Mouse (Mus musculus) cerebellum, adult 18-20 months (tissue): ENCODE measurements around the gene Alpl.

Source experiments
- DNase-seq, 2 experiments: peaks; one replicate each; pipeline ENCODE4 v3.0.0; 2021

The Alpl gene

DNA sequence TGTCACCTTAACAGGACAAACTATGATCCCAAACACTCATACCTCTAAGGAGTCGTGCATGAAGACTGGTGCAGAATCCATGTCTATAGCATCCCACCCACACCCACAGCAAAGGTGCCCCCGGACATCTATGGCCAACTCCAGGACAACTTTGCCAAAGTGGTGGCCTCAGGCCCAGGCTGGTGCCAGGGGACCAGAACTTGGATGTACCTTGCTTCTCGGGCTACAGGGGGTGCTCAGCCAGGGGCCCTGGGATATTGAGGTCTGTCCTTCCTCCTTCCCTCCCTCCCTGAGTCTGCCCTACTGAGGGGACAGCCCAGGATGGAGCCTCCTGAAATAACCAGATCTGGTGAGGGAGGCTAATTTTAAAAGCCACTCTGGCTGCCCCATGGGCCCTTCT is 63.8 kb downstream of the Alpl start:
- peak in 1 of 2 experiments; percentile 47 for DNase-seq

DNA sequence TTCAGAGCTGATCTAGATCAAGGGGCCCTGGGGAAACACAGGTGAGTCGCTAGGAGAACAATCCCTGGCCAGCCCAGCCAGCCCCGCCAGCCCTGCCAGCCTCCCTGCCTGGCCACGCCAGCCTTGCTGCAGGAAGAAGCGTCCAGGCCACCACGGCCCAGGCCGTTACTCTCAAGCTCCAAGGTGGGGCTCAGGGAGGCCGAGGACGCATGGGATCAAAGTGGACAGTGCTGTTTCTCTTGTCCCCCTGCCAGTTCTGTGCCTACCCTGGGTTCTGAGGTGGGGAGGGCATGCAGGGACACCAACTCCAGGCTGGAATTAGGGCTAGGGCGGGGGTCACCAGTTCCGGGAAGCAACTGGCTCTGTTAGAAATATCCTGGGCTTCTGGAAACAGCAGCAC is 64.3 kb downstream of the Alpl start:
- peak; percentile 63 to 68 for DNase-seq

DNA sequence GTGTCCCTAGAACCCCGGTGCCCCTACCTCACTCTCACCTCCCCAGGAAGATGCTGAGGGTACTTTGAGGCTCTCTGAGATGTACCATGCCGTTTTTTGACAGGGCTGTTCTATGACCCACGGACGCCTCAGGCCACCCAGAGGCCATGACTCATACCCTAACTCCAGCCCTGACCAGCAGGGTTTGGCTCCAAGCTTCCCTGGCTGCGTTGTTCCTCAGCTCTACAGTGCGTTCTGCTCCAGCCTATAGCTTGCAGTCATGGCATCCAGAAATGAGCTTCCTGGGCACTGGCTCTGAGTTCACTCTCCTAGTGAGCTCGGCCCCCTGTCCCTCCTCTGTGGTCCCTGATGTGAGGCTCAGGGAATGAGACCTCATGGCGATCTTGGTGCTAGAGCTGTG is 65.4 kb downstream of the Alpl start:
- DNase-seq, result peak; percentile 54

DNA sequence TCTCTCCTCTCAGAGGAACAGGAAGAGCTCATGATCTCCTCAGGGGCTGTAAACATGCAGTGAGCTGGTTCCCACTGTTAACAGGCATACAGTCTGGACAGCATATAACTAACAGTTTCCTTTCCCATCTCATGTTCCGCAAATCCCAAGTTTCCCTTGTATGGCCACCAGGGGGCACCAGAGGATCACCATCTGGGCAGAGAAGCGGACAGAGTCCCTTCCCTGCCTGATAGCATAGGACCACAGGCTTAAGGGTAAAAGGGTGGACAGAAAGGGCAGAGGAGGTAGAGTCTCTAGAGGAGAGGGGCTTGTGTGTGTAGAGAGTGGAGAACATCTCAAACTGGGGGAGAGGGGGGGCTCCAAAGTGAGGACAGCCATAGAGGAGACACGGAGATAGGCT is 66.0 kb downstream of the Alpl start:
- DNase-seq, result peak; percentile 92 to 95

DNA sequence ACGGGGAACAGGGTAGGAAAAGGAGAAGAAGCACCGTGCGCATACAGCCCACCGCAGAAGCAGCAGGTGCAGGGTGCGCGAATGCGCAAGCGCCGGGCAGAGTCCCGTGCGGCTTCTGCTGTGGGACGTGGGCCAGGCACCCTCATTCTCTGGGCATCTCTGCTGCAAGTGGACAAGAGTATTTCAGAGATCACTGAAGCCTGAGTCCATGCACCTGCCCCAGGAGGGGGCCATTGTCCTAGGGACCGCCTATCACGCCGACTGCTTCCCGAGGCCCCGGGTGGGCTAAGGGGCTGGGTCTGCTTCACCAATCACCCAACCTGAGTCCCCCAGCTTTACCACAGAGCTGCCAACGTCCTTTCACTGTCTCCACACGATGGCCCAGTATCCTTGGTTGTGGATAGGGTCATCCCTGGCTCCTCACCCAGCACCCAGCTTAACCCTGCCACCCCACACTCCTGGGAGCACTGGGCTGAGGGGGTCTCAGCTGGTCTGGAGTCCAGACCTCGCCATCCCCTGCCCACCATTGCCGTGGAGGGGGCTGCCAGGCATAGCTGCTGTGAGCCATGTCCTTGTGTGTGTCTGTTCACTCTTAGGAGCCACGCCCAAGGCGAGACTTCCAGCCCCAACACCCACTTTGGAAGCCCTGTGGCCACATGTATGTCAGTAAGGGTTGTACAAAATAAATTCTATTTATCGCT is 66.9 kb downstream of the Alpl start:
- no peak for DNase-seq

DNA sequence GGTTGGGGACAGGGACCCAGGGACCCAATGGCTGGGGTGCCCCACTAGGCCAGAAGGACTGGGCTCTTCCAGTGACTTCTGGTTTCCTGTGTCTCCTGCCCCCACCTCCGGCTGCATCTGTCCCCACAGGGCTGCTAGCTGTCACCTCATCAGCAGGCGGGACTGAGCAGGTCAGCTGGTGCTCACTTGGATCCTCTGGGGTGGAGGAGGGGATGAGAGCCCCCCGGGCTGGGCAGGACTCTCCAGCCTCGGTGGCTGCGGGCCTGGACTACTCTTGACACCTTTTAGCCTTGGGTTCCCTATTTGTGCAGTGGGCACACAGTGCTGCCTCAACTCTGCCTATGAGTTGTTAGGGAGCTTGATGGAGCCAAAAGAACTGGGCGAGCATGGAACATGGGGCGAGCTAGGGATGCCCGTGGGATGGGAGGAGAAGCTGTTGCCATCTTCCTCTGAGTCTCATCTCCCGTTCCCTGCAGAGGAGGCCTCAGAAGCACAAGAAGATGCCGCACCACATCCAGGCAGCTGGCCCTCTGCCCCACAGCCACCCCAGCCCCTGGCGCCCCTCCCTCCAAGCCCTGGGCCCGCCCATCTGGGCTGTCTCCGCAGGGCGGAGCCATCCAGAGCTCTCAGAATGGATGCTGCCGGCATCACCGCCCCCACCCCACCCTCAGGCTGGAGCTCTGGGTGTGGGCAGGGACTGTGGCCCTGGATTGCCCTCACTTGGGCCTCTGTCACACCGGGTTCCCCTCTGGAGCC is 67.6 kb downstream of the Alpl start:
- no peak for DNase-seq

DNA sequence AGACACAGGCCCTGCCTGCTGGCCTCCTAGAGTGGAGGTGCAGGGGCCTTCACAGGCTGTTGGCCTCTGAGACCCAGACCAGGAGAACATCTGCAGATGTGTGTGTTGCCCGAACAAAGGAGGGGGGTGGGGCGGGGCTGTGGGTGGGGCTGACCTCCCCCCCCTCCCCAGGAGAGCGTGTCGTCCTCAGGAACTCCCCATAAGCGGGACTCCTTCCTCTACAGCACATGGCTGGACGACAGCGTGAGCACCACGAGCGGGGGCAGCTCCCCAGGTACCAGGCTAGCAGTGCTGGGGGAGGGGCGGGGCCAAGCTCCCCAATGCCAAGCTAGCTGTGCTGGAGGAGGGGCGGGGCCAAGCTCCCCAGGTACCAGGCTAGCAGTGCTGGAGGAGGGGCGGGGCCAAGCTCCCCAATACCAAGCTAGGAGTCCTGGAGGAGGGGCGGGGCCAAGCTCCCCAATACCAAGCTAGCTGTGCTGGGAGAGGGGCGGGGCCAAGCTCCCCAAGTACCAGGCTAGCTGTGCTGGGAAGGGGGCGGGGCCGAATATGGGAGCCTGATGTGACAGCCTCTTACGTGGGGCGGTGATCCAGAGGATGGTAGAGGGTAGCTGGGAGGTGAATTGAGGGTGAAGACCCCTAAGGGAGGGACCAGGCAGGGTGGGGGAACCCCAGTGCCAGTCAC is 68.5 kb downstream of the Alpl start:
- DNase-seq, result peak; percentile 54 to 66

DNA sequence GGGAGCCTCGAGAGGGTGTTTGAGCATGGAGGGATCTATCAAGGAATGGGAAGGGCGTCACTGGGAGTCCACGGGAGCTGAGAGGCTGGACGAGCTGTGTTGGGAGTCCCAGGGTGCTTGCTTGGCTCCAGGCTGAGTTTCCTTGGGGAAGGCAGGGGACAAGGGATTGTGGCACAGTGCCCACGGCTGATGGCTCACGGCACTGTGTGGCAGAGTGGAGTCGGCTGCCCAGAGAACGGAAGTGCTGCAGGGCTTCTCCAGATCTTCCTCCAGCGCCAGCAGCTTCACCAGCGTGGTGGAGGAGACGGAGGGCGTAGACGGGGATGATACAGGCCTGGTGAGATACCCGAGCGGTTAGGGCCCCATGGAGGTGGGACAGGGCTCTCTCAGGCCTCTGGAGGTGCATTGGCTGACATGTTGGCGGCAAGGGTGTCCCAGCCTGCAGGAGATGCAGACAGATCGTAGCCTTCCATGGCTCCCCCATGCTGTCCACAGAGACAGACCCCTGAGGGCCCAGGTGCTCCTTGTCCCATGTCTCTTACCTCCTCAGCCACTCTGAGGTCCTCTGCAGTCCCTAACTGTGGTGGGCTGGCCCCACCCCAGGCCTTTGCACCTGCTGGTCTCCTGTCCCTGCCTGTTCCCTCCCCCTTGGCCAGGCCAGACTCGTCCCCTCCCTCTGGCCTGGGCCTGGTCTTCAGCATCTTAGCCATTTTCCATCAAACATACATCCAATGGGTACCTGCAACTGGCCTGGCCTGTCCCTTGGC is 69.3 kb downstream of the Alpl start:
- peak; percentile 73 to 78 for DNase-seq

DNA sequence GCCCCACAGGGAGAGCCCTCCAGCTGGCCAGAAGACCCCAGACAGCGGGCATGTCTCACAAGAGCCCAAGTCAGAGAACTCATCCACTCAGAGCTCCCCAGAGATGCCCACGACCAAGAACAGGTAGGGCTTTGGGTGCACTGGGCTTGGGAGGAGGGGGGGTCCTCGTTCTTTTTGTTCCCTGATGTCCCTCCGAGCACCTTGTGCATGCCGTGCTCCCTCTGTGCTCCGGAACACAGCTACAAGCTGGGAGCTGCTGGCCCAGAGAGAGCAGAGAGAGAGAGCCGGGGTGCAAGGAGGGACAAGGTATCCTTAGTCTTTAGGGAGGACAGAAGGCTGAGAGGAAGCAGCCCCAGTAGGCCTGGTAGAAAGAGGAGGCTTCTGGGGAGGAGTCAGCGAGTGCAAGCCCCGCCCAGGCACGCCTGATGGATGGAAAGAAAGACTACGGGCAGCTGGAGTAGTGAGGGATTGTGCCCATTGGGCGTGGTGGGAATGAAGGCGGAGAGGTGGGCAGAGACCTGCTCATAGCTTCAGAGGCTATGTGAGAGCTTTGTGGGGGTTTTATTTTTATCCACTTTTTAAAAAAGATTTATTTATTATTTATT is 70.5 kb downstream of the Alpl start:
- DNase-seq, result peak in 1 of 2 experiments; percentile 17

DNA sequence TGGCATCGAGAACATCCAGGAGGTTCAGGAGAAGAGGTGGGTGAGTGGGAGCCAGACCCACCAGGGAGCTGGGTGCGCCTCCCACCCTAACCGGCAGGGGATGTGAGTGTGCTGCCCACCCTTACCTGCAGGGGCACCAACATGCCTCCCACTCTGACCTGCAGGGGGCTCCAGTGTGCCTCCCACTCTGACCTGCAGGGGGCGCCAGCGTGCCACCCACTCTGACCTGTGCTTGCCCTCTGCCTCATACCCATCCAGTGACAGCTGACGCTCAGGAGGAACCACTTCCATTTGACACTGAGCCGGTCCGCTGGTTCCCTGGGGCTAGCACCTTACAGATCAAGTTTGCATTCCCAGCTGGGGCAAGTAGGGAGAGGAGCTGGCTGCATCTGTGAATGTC is 71.4 kb downstream of the Alpl start:
- peak; percentile 48 to 68 for DNase-seq

DNA sequence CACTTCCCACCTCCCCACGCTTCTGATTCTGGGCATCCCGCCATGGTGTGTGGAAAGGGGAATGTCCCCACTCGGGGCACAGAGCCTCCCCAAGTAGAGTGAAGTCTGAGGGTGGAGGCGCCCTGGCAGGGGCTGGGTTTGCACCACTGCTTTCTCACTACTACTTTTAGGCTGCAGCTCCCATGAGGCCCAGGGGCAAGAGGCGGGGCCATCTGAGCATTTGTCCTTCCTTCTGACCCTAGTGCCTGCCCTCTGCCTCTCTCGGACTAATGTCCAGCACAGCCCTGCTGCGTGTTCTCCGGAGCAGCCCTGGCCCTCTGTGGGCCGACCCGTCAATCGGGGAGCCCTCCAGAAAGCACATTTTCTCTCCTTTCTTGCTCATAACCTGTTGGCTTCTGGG is 72.0 kb downstream of the Alpl start:
- no peak for DNase-seq

DNA sequence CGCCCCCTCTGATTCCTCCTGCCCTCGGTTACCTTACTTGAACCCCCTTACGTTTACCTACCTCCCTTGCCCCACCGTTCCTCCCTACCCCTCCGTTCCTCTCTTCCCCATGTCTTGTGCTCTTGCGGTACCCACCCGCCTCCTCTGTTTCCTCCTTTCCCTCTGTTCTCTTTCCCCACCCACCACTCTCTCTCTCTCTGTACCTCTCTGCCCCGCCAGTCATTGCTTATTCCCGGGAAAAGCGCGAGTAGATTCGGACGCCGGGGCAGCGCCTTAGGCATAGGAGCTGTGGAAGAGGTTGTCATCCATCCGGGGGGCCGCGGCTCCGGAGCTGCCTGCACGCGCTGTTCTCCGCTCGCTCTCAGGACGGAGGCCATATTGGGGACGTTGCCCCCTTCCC is 72.7 kb downstream of the Alpl start:
- no peak for DNase-seq

DNA sequence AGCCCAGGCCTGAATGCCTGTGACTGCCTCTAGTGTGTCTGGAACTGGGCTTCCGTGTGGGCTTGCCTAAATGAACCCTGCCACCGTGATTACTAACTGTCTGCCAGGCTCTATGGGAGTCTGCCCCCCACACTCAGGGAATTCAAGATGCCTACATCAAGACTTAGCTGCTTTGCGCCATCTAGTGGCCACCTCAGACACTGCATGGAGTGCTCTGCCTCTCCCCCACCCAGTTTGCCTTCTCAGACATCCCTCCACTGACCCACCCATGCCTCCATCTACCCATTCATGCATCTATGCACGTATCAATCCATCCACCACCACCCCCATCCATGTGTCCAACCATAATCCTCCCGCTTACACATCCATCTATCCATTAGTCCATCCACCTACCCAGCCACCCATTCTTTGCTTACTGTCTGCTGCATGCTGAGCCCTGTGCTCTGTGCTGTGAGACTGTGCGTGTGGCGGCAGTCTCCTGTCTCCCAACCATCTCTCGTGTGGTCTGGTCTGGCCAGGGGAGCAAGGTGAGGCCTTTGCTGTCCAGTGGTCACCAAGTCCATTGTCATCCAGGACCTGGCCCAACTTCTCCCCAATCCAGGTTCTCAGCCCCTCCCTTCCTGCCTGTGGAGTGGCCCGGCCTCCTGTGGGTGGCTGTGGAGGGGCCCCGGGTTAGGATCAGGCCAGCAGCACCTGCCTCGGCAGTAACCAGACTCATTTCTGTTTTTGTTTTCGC is 73.3 kb downstream of the Alpl start:
- DNase-seq, result peak; percentile 79 to 86

DNA sequence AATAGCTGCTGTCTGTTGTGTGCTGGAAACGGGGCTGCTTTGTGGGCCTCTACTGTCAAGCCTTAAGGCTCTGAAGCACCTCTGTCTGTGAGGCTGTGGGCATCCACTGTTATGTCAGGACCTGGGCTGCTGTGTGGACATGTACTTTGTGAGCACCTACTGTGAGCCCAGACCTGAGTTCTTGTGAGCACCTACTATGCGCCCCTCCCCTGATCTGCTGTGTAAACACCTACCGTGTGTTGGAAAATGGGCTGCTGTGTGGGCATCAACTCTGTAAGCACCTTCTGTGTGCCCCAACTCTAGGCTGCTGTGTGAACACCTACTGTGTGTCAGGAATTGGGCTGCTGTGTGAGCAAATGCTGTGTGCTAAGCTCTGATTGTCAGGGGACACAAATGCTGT is 74.0 kb downstream of the Alpl start:
- DNase-seq, result peak in 1 of 2 experiments; percentile 33

DNA sequence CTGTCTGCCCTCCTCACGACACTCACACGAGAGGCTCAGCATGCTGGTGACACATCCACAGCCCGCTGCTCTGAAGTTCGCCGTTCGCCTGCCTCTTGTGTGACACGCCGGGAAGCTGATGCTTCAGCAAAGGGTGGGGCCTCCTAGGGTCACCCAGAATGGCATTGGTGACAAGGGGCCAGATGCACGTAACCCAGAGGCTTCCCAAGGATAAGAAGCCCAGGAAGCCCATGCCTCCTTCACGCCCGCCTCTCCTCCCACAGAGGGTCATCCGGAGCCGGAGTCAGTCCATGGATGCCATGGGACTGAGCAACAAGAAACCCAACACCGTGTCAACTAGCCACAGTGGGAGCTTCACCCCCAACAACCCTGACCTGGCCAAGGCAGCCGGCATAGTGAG is 74.6 kb downstream of the Alpl start:
- peak in 1 of 2 experiments; percentile 23 for DNase-seq

DNA sequence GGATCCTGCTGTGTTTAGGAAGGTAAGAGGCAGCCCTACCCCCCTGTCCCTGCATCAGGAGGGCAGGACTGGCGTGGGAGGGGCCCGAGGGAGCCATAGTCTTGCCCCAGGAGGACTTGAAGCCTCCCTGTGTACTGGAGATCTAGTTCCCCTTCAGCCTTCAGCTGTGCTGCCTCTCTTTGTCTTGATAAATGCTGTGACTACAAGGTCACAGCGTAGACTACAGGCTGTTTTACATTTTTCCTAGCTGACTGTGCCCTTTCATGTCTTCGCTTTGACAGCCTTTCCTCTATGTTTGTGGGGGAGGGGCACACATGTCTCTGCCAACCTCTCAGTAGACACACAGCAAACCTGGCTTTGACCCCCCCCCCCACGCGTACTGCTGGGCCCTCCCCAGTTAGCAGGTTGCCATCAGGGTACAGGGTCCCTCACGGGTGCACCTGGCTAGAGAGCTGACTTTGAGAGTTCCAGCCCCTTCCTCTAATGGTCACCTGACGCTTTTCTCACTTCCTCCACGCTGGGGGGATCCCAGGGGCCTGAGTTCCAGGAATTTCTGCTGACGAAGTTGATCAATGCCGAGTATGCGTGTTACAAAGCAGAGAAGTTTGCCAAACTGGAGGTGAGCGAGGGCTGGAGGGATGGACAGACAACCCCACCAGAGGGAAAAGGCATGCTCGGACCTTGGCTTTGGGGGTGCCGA is 76.7 kb downstream of the Alpl start:
- no peak for DNase-seq

DNA sequence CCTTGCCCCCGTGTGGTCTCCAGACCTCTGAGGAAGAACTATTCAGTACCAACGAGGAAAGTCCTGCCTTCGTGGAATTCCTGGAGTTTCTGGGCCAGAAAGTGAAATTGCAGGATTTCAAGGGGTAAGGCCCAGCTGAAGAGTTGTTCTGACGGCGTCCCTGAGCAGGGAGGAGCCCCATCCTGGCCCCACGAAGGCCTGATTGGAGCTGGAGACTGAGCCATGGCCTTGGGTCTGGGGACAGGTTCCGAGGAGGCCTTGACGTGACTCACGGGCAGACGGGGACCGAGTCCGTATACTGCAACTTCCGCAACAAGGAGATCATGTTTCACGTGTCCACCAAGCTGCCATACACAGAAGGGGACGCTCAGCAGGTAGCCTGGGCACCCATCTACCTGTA is 78.5 kb downstream of the Alpl start:
- no peak for DNase-seq

DNA sequence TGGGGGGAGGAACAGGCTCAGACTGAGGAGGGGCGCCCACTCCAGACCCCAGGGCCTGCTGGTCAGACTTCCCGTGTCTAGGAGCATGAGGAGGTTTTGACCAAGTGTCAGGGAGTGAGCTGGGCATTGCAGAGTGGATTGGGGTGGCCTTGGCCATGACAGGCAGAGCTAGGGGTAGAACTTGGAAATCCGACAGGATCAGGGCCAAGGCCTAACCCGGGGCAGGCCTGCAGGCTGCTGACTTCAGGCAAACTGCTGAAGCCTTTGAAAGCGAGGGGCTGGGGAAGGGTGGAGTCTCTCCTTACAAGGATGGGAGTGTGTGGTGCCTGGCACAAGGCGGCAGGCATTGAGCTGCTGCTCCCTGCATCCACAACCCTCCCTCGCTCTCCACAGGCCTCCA is 79.2 kb downstream of the Alpl start:
- DNase-seq, result no peak

DNA sequence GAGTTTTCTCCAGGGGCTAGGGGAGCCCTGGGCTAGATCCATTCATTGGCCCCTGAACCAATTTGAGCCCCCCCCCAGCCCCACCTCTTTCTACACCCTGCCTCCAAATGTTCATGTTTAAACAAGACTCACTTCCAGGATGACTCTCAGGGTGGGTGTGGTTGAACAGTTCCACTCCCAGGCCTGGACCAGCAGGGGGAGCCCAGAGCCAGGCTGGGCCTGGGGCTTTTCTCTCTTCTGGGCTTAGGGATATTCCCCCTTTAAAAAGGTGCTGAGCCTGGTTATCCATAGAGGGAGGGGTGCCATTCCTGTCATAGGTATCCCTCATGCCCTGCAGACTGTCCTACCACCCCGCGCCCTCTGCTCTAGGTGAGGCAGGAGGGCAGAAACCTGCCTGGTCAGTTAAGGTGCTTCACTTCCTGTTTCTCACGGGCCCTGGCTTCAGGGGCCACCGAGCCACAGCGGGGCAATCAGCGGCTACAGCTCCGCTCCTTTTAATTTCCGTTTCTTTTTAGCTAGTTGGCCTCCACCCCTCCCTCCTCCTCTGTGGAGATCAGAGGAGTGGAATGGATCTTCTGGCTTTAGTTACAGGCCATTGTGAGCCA is 82.1 kb downstream of the Alpl start:
- no peak for DNase-seq

DNA sequence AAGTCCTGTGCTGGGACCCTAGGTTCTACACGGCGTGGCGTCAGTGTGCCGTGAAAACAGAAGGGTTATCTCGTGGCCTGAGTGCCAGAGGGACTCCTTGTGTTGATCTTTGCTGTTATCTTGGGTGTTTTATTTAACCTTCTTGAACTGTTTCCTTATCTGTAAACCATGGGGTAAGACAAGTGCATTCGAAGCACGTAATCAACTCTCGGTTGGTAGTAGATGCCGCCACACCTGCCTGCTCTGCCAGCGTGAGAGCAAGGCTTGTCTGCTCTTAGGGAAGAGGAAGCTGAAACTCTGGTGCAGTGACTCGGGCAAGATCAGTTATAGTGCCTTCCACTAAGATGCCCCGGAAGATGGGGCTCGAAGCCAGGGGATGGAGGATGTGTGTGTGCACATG is 83.2 kb downstream of the Alpl start:
- no peak for DNase-seq
